ENCODE assay signal across 24 mouse cellular contexts in the genomic region with DNA sequence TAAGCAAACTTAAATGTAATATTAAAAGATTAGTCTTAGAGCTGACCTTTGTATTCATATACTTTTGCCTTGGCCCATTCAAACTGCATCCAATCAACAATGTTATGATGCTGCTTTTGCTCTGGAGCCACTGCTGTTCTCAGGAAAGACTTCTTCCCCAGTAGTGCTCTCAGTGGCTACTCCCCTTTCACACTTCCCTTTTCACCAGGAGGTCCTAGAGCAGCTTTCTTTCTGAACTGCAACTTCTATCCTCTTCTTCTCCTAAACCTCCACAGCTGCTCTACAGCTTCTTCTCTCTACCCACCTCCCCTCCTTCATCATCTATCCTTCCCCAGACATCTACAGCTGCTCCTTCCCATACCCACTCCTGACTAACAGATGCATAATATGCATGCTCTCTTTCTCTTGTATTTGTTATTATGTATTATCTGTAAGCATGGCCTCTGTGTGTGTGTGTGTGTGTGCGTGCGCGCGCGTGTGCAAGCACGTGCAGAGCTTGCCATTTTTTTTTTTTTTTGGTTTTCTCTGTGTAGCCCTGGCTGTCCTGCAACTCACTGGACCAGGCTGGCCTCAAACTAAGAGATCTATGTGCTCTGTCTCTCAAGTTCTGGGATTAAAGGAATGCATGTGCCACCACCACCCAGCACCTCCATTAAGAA.
"Had no signal": no experiment of that assay in that cellular context is flagged by ENCODE, and none has a peak within 500 bp of the region (broad histone marks: within the 10 kb centered on the region; RNA-seq: fewer than 3 reads in every experiment).

No protein-coding gene starts in this region.

- H3K27ac ChIP-seq: kidney, embryonic 15.5 days; limb, embryonic 12.5 days; limb, embryonic 15.5 days; liver, embryonic 14.5 days; lung, embryonic 15.5 days; midbrain, embryonic 12.5 days; neural tube, embryonic 12.5 days; neural tube, embryonic 15.5 days had no signal

- H3K27me3 ChIP-seq: kidney, embryonic 15.5 days; limb, embryonic 12.5 days; limb, embryonic 15.5 days; lung, embryonic 15.5 days; midbrain, embryonic 12.5 days; neural tube, embryonic 12.5 days; neural tube, embryonic 15.5 days had no signal

- H3K9me3 ChIP-seq: kidney, embryonic 15.5 days; limb, embryonic 12.5 days; limb, embryonic 15.5 days; lung, embryonic 15.5 days; midbrain, embryonic 12.5 days; neural tube, embryonic 12.5 days; neural tube, embryonic 15.5 days had no signal

- H3K9ac ChIP-seq: kidney, embryonic 15.5 days; limb, embryonic 12.5 days; limb, embryonic 15.5 days; liver, embryonic 14.5 days; liver, postnatal 0 days; lung, embryonic 15.5 days; midbrain, embryonic 12.5 days; neural tube, embryonic 12.5 days; neural tube, embryonic 15.5 days had no signal

- H3K4me2 ChIP-seq: kidney, embryonic 15.5 days; limb, embryonic 12.5 days; limb, embryonic 15.5 days; liver, embryonic 11.5 days; lung, embryonic 15.5 days; midbrain, embryonic 12.5 days; neural tube, embryonic 12.5 days; neural tube, embryonic 15.5 days had no signal

- ATAC-seq: intestine, postnatal 0 days; liver, postnatal 0 days; midbrain, embryonic 16.5 days had no signal

- DNase-seq: kidney, adult 8-10 months; kidney, postnatal 10 days; kidney, postnatal 36 days; left cerebral cortex, postnatal 4 days; liver, postnatal 0 days; lung, postnatal 10 days; lung, postnatal 36 days; right cerebral cortex, adult 18-20 months; right cerebral cortex, postnatal 14 days; spleen, adult 18-20 months; thymus, adult 2 months; thymus, postnatal 14 days; thymus, postnatal 4 days had no signal

- H3K4me1 ChIP-seq: kidney, embryonic 15.5 days; limb, embryonic 15.5 days; lung, embryonic 15.5 days; neural tube, embryonic 15.5 days had no signal

- H3K4me3 ChIP-seq: kidney, embryonic 15.5 days; limb, embryonic 12.5 days; limb, embryonic 15.5 days; lung, embryonic 15.5 days; midbrain, embryonic 12.5 days; neural tube, embryonic 12.5 days; neural tube, embryonic 15.5 days had no signal
